Mouse (Mus musculus): ENCODE measurements around the gene Mdga2. TPM values are rescaled to one million over a fixed set of nuclear protein-coding genes. Genes with fewer than 3 reads are reported as not detected.

The Mdga2 gene
- polyA plus RNA-seq, 1 experiment from 2014 or later, result not detected

GRCm38 (mm10) chr12:66679558-66679957, 542.8 kb downstream of the Mdga2 start:
- Histone ChIP-seq H3K27ac (no peak overlapping the region), H3K36me3 (ENCODE audit: inconsistent target) (no peaks in the 10 kb centered on the region), H3K4me3 (ENCODE audit: inconsistent target) (no peak overlapping the region), H3K79me2 (ENCODE audit: inconsistent target) (no peaks in the 10 kb centered on the region)
- 73% methylated on average over 2 of the region's 3 CpGs for WGBS (ENCODE audit: missing documents)

- H3K79me2 ChIP-seq (ENCODE audit: inconsistent target), result no peaks in the 10 kb centered on the region
- WGBS (ENCODE audit: missing documents), result 78% methylated on average over 12 of the region's 12 CpGs
Observed at GRCm38 (mm10) chr12:66648605-66649552, 573.5 kb downstream of the Mdga2 start.

GRCm38 (mm10) chr12:66640408-66640807, 581.9 kb downstream of the Mdga2 start:
- Histone ChIP-seq H3K79me2 (ENCODE audit: inconsistent target) (no peaks in the 10 kb centered on the region), H3K36me3 (ENCODE audit: inconsistent target) (no peaks in the 10 kb centered on the region), H3K27ac (no peak overlapping the region), H3K4me3 (ENCODE audit: inconsistent target) (no peak overlapping the region)
- WGBS (ENCODE audit: missing documents), result 82% methylated on average over 1 of the region's 1 CpGs

More at GRCm38 (mm10) chr12:66648605-66649552, 573.5 kb downstream of the Mdga2 start:
- Histone ChIP-seq H3K36me3 (ENCODE audit: inconsistent target) (no peaks in the 10 kb centered on the region), H3K4me3 (ENCODE audit: inconsistent target) (no peak overlapping the region), H3K27ac (no peak overlapping the region)

- H3K4me3 ChIP-seq (ENCODE audit: inconsistent target), result no peak overlapping the region
- 20% methylated on average over 3 of the region's 3 CpGs for whole genome bisulfite sequencing (ENCODE audit: missing documents)
- no peak overlapping the region for H3K27ac ChIP-seq
- no peaks in the 10 kb centered on the region for H3K36me3 ChIP-seq (ENCODE audit: inconsistent target)
- H3K79me2 ChIP-seq (ENCODE audit: inconsistent target), result no peaks in the 10 kb centered on the region
Observed at GRCm38 (mm10) chr12:66619944-66620343, 602.4 kb downstream of the Mdga2 start.

GRCm38 (mm10) chr12:66591617-66592230, 630.6 kb downstream of the Mdga2 start:
- Histone ChIP-seq H3K79me2 (ENCODE audit: inconsistent target) (no peaks in the 10 kb centered on the region), H3K36me3 (ENCODE audit: inconsistent target) (no peaks in the 10 kb centered on the region), H3K27ac (no peak overlapping the region), H3K4me3 (ENCODE audit: inconsistent target) (no peak overlapping the region)
- WGBS (ENCODE audit: missing documents), result 80% methylated on average over 1 of the region's 1 CpGs

- H3K36me3 ChIP-seq (ENCODE audit: inconsistent target), result no peaks in the 10 kb centered on the region
- H3K27ac ChIP-seq, result no peak overlapping the region
- 73% methylated on average over 1 of the region's 1 CpGs for WGBS (ENCODE audit: missing documents)
- H3K79me2 ChIP-seq (ENCODE audit: inconsistent target), result no peaks in the 10 kb centered on the region
- no peak overlapping the region for H3K4me3 ChIP-seq (ENCODE audit: inconsistent target)
Observed at GRCm38 (mm10) chr12:66565396-66565795, 657.0 kb downstream of the Mdga2 start.

- Histone ChIP-seq H3K79me2 (ENCODE audit: inconsistent target) (no peaks in the 10 kb centered on the region), H3K27ac (no peak overlapping the region), H3K36me3 (ENCODE audit: inconsistent target) (no peaks in the 10 kb centered on the region), H3K4me3 (ENCODE audit: inconsistent target) (no peak overlapping the region)
- WGBS (ENCODE audit: missing documents), result 95% methylated on average over 3 of the region's 3 CpGs
Observed at GRCm38 (mm10) chr12:66556846-66557245, 665.5 kb downstream of the Mdga2 start.

GRCm38 (mm10) chr12:66556178-66556820, 666.0 kb downstream of the Mdga2 start:
- Histone ChIP-seq H3K27ac (no peak overlapping the region), H3K4me3 (ENCODE audit: inconsistent target) (no peak overlapping the region), H3K79me2 (ENCODE audit: inconsistent target) (no peaks in the 10 kb centered on the region), H3K36me3 (ENCODE audit: inconsistent target) (no peaks in the 10 kb centered on the region)
- WGBS (ENCODE audit: missing documents), result 91% methylated on average over 2 of the region's 2 CpGs

- H3K36me3 ChIP-seq (ENCODE audit: inconsistent target), result no peaks in the 10 kb centered on the region
- no peak overlapping the region for H3K4me3 ChIP-seq (ENCODE audit: inconsistent target)
- no peak overlapping the region for H3K27ac ChIP-seq
- 74% methylated on average over 2 of the region's 2 CpGs for WGBS (ENCODE audit: missing documents)
- H3K79me2 ChIP-seq (ENCODE audit: inconsistent target), result no peaks in the 10 kb centered on the region
Observed at GRCm38 (mm10) chr12:66524973-66525372, 697.4 kb downstream of the Mdga2 start.

GRCm38 (mm10) chr12:66499258-66499657, 723.1 kb downstream of the Mdga2 start:
- WGBS (ENCODE audit: missing documents), result 88% methylated on average over 4 of the region's 4 CpGs
- no peak overlapping the region for H3K4me3 ChIP-seq (ENCODE audit: inconsistent target)
- H3K36me3 ChIP-seq (ENCODE audit: inconsistent target), result no peaks in the 10 kb centered on the region
- no peaks in the 10 kb centered on the region for H3K79me2 ChIP-seq (ENCODE audit: inconsistent target)
- H3K27ac ChIP-seq, result no peak overlapping the region

GRCm38 (mm10) chr12:66470868-66471267, 751.5 kb downstream of the Mdga2 start:
- Histone ChIP-seq H3K27ac (no peak overlapping the region), H3K79me2 (ENCODE audit: inconsistent target) (no peaks in the 10 kb centered on the region), H3K4me3 (ENCODE audit: inconsistent target) (no peak overlapping the region), H3K36me3 (ENCODE audit: inconsistent target) (no peaks in the 10 kb centered on the region)
- 78% methylated on average over 4 of the region's 4 CpGs for WGBS (ENCODE audit: missing documents)

- no peak overlapping the region for H3K27ac ChIP-seq
- WGBS (ENCODE audit: missing documents), result 94% methylated on average over 8 of the region's 8 CpGs
- H3K36me3 ChIP-seq (ENCODE audit: inconsistent target), result no peaks in the 10 kb centered on the region
- H3K79me2 ChIP-seq (ENCODE audit: inconsistent target), result no peaks in the 10 kb centered on the region
- H3K4me3 ChIP-seq (ENCODE audit: inconsistent target), result no peak overlapping the region
Observed at GRCm38 (mm10) chr12:66470243-66470863, 752.0 kb downstream of the Mdga2 start.

- no peaks in the 10 kb centered on the region for H3K36me3 ChIP-seq (ENCODE audit: inconsistent target)
- no peak overlapping the region for H3K27ac ChIP-seq
- no peaks in the 10 kb centered on the region for H3K79me2 ChIP-seq (ENCODE audit: inconsistent target)
- H3K4me3 ChIP-seq (ENCODE audit: inconsistent target), result no peak overlapping the region
- 88% methylated on average over 3 of the region's 3 CpGs for WGBS (ENCODE audit: missing documents)
Observed at GRCm38 (mm10) chr12:66465516-66465915, 756.8 kb downstream of the Mdga2 start.

- no peaks in the 10 kb centered on the region for H3K79me2 ChIP-seq (ENCODE audit: inconsistent target)
- H3K27ac ChIP-seq, result no peak overlapping the region
- H3K4me3 ChIP-seq (ENCODE audit: inconsistent target), result no peak overlapping the region
- no peaks in the 10 kb centered on the region for H3K36me3 ChIP-seq (ENCODE audit: inconsistent target)
- 77% methylated on average over 2 of the region's 2 CpGs for WGBS (ENCODE audit: missing documents)
Observed at GRCm38 (mm10) chr12:66443340-66443739, 779.0 kb downstream of the Mdga2 start.
